12 mouse cellular contexts compared by ENCODE assay signal in genomic region chr13:35326682-35327242, GRCm38 (mm10).
DNase-seq lines count a peak whose midpoint lies in the region; ATAC-seq and TF ChIP-seq lines count a peak whose summit lies in the region.
"Had no signal": no experiment of that assay in that cellular context is flagged by ENCODE, and none has a peak within 500 bp of the region (broad histone marks: within the 10 kb centered on the region; RNA-seq: fewer than 3 reads in every experiment).

No protein-coding gene starts in this region.

- no peak for TF ChIP-seq EP300 in heart, postnatal 0 days (IDR thresholded peaks at IDR 0.05; ENCODE audit: low read depth)

- no peak for TF ChIP-seq POLR2A in olfactory bulb, adult 2 months (IDR thresholded peaks at IDR 0.05; ENCODE audit: insufficient read depth, low read depth, low read length)

- H3K4me3 ChIP-seq in hindbrain, embryonic 13.5 days = no peak overlapping the region
- no peak overlapping the region for H3K4me3 ChIP-seq in hindbrain, embryonic 10.5 days
- H3K4me3 ChIP-seq in heart, postnatal 0 days (ENCODE audit: low read depth, low read length) = peak overlapping the region; percentile 37
- no peak overlapping the region for H3K4me3 ChIP-seq in olfactory bulb, adult 2 months (ENCODE audit: insufficient read depth, low read depth, low read length)
- H3K4me3 ChIP-seq: embryonic facial prominence, embryonic 12.5 days had no signal

- no peaks in the 10 kb centered on the region for H3K36me3 ChIP-seq in hindbrain, embryonic 13.5 days
- H3K36me3 ChIP-seq in hindbrain, embryonic 10.5 days = no peaks in the 10 kb centered on the region
- no peaks in the 10 kb centered on the region for H3K36me3 ChIP-seq in heart, postnatal 0 days (replicated peaks; ENCODE audit: control insufficient read depth, insufficient read depth, low read length)
- H3K36me3 ChIP-seq: embryonic facial prominence, embryonic 12.5 days had no signal

- ATAC-seq in hindbrain, embryonic 13.5 days (ENCODE audit: low FRiP score) = no peak
- no peak for ATAC-seq in heart, postnatal 0 days (ENCODE audit: insufficient read depth, low read depth)
- ATAC-seq: forebrain, embryonic 14.5 days had no signal

- no peaks in the 10 kb centered on the region for H3K9me3 ChIP-seq in hindbrain, embryonic 13.5 days
- H3K9me3 ChIP-seq in hindbrain, embryonic 10.5 days = no peaks in the 10 kb centered on the region
- no peaks in the 10 kb centered on the region for H3K9me3 ChIP-seq in heart, postnatal 0 days (replicated peaks; ENCODE audit: control insufficient read depth, low read length)
- H3K9me3 ChIP-seq: embryonic facial prominence, embryonic 12.5 days had no signal

- no peak for TF ChIP-seq CTCF in heart, postnatal 0 days (IDR thresholded peaks at IDR 0.05; ENCODE audit: low read depth)
- no peak for TF ChIP-seq CTCF in olfactory bulb, adult 2 months (IDR thresholded peaks at IDR 0.05; ENCODE audit: insufficient read depth, low read depth, low read length)

- no peak for DNase-seq in hindbrain, embryonic 10.5 days (ENCODE audit: low spot score)
- DNase-seq in retina, postnatal 1 day = peak; percentile 10
- no peak for DNase-seq in retina, embryonic 14.5 days (ENCODE audit: low spot score)
- no peak for DNase-seq in heart, postnatal 0 days (ENCODE audit: low spot score)
- DNase-seq in layer of hippocampus, adult 11-12 months (ENCODE audit: low spot score) = no peak
- DNase-seq: cerebellum, adult 2 months; kidney, adult 18-20 months had no signal

- H3K27ac ChIP-seq in hindbrain, embryonic 13.5 days = no peak overlapping the region
- no peak overlapping the region for H3K27ac ChIP-seq in hindbrain, embryonic 10.5 days
- H3K27ac ChIP-seq in heart, postnatal 0 days (ENCODE audit: low read depth) = no peak overlapping the region
- peak overlapping the region; percentile 44; the same call in 1 of the 2 replicates for H3K27ac ChIP-seq in olfactory bulb, adult 2 months (ENCODE audit: insufficient read depth, low read depth, low read length)
- H3K27ac ChIP-seq: embryonic facial prominence, embryonic 12.5 days had no signal

- H3K4me1 ChIP-seq in hindbrain, embryonic 13.5 days (replicated peaks) = 0 out of 2 replicates have a peak, but pooled peaks cover 3% of the 10 kb centered on the region
- no peaks in the 10 kb centered on the region for H3K4me1 ChIP-seq in hindbrain, embryonic 10.5 days (replicated peaks)
- H3K4me1 ChIP-seq in heart, postnatal 0 days (ENCODE audit: control insufficient read depth, insufficient read depth) = 0 out of 2 replicates have a peak, but pooled peaks cover 6% of the 10 kb centered on the region
- no peaks in the 10 kb centered on the region for H3K4me1 ChIP-seq in olfactory bulb, adult 2 months (ENCODE audit: control insufficient read depth, insufficient read depth, low read length)
- H3K4me1 ChIP-seq: embryonic facial prominence, embryonic 12.5 days had no signal

- WGBS in hindbrain, embryonic 13.5 days = 53% methylated on average over 10 of the region's 10 CpGs
- 68% methylated on average over 10 of the region's 10 CpGs for WGBS in hindbrain, embryonic 10.5 days
- 25% methylated on average over 10 of the region's 10 CpGs for WGBS in heart, postnatal 0 days
- 36% methylated on average over 10 of the region's 10 CpGs for WGBS in olfactory bulb, adult 2 months

- H3K4me2 ChIP-seq in hindbrain, embryonic 13.5 days = peak overlapping the region; percentile 11; the same call in 1 of the 2 replicates
- H3K4me2 ChIP-seq in heart, postnatal 0 days (ENCODE audit: low read depth, low read length) = peak overlapping the region; percentile 43
- H3K4me2 ChIP-seq: embryonic facial prominence, embryonic 12.5 days; liver, embryonic 11.5 days had no signal

- H3K27me3 ChIP-seq in hindbrain, embryonic 13.5 days = no peaks in the 10 kb centered on the region
- no peaks in the 10 kb centered on the region for H3K27me3 ChIP-seq in hindbrain, embryonic 10.5 days (ENCODE audit: insufficient read depth, poor library complexity, severe bottlenecking)
- no peaks in the 10 kb centered on the region for H3K27me3 ChIP-seq in heart, postnatal 0 days (ENCODE audit: control insufficient read depth, insufficient read depth, low read length)
- H3K27me3 ChIP-seq: embryonic facial prominence, embryonic 12.5 days had no signal

- H3K9ac ChIP-seq in hindbrain, embryonic 13.5 days = no peak overlapping the region
- H3K9ac ChIP-seq in heart, postnatal 0 days (replicated peaks; ENCODE audit: low read depth, low read length) = 0 out of 2 replicates have a peak overlapping the region, but pooled peaks have one; percentile 20
- H3K9ac ChIP-seq: embryonic facial prominence, embryonic 12.5 days had no signal
